Mouse (Mus musculus) heart, embryonic 14.5 days (tissue): ENCODE results near the gene Ncl. TPM values are rescaled to one million over a fixed set of nuclear protein-coding genes. Genes with fewer than 3 reads are reported as not detected.

Experiments used
- ATAC-seq: fragments of 200-750 bp; cut with Nextera tagmentation; 2 replicates; pipeline ENCODE4 v1.8.0; 2017; ENCODE audit warnings: low read depth, moderate TSS enrichment; ENCODE audit not compliant: insufficient number of reproducible peaks, insufficient read depth, low FRiP score
- H3K27ac ChIP-seq, 2 experiments: fragments of 200-500 bp in 1 of 2; fragments of 300-500 bp in 1 of 2; sonication (generic) in 1 of 2; replicated peaks in 1 of 2; 2 replicates each; pipeline ENCODE4 v1.5.1; 2012 to 2014; ENCODE audit warnings: low read depth in 2 of 2, low read length in 2 of 2, control low read depth in 1 of 2, mild to moderate bottlenecking in 1 of 2, mixed read lengths in 1 of 2; ENCODE audit not compliant: control insufficient read depth in 1 of 2, insufficient read depth in 1 of 2
- H3K27me3 ChIP-seq: fragments of 300-500 bp; sonication (generic); 2 replicates; pipeline ENCODE4 v1.6.1; 2014; ENCODE audit warnings: mild to moderate bottlenecking, low read length, control low read depth; ENCODE audit not compliant: control insufficient read depth, insufficient read depth
- H3K36me3 ChIP-seq: fragments of 300-500 bp; sonication (generic); 2 replicates; pipeline ENCODE4 v1.6.1; 2014; ENCODE audit warnings: mild to moderate bottlenecking, control low read depth, low read length, mixed read lengths; ENCODE audit not compliant: control insufficient read depth, insufficient read depth
- H3K4me1 ChIP-seq, 2 experiments: fragments of 200-500 bp in 1 of 2; fragments of 300-500 bp in 1 of 2; sonication (generic) in 1 of 2; 2 replicates each; pipeline ENCODE4 v1.6.1; 2012 to 2014; ENCODE audit warnings: low read length in 2 of 2, control low read depth in 1 of 2, mixed read lengths in 1 of 2; ENCODE audit not compliant: control insufficient read depth in 2 of 2, insufficient read depth in 2 of 2
- H3K4me2 ChIP-seq: fragments of 300-500 bp; sonication (generic); 2 replicates; pipeline ENCODE4 v1.6.1; 2014; ENCODE audit warnings: mild to moderate bottlenecking, low read length
- H3K4me3 ChIP-seq, 2 experiments: fragments of 200-500 bp in 1 of 2; fragments of 300-500 bp in 1 of 2; sonication (generic) in 1 of 2; 2 replicates each; pipeline ENCODE4 v1.5.1; 2012 to 2014; ENCODE audit warnings: low read length in 2 of 2, mild to moderate bottlenecking in 2 of 2, control low read depth in 1 of 2, low read depth in 1 of 2, moderate library complexity in 1 of 2; ENCODE audit not compliant: control insufficient read depth in 1 of 2, insufficient read depth in 1 of 2
- H3K9ac ChIP-seq: fragments of 300-500 bp; sonication (generic); 2 replicates; pipeline ENCODE4 v1.6.1; 2014; ENCODE audit warnings: mild to moderate bottlenecking, low read length
- H3K9me3 ChIP-seq: fragments of 300-500 bp; sonication (generic); 2 replicates; pipeline ENCODE4 v1.6.1; 2016; ENCODE audit warnings: low read length, control low read depth; ENCODE audit not compliant: control insufficient read depth
- WGBS: fragments of 180-500 bp; shearing (Covaris S2); extraction: QIAGEN DNeasy Blood & Tissue Kit; methylation state at CpG from one replicate; pipeline ENCODE4 v1.1.7; 2014; 5-methylcytosine and 5-hydroxymethylcytosine counted together
- polyA plus RNA-seq: library from polyadenylated mRNA; unstranded; fragments of >200 nt; fragmentation: Nextera tagmentation; extraction: Ambion mirVana; gene quantifications from 2 replicates; pipeline ENCODE4 v1.2.1, GENCODE M21; 2014

The Ncl gene
- polyA plus RNA-seq, 1 experiment from 2014 or later = 177 TPM

GRCm38 (mm10) chr1:86348083-86348482 lies 11.1 kb downstream of the Ncl start:
- no peak overlapping the region for H3K4me2 ChIP-seq
- no peak overlapping the region for H3K4me3 ChIP-seq
- H3K4me1 ChIP-seq = no peaks in the 10 kb centered on the region
- H3K9ac ChIP-seq = no peak overlapping the region
- no peak overlapping the region for H3K27ac ChIP-seq
- WGBS = 67% methylated on average over 1 of the region's 1 CpGs
- no peaks in the 10 kb centered on the region for H3K9me3 ChIP-seq
- peaks cover 63% of the 10 kb centered on the region for H3K36me3 ChIP-seq
- no peaks in the 10 kb centered on the region for H3K27me3 ChIP-seq
- no peak for ATAC-seq

- WGBS = 44% methylated on average over 1 of the region's 1 CpGs
- no peaks in the 10 kb centered on the region for H3K9me3 ChIP-seq
- no peak overlapping the region for H3K4me3 ChIP-seq
- no peak overlapping the region for H3K9ac ChIP-seq
- H3K4me2 ChIP-seq = no peak overlapping the region
- no peaks in the 10 kb centered on the region for H3K4me1 ChIP-seq
- H3K36me3 ChIP-seq = peaks cover 59% of the 10 kb centered on the region
- no peak for ATAC-seq
- no peaks in the 10 kb centered on the region for H3K27me3 ChIP-seq
- no peak overlapping the region for H3K27ac ChIP-seq
Observed at GRCm38 (mm10) chr1:86347716-86348045, 11.5 kb downstream of the Ncl start.

DNA sequence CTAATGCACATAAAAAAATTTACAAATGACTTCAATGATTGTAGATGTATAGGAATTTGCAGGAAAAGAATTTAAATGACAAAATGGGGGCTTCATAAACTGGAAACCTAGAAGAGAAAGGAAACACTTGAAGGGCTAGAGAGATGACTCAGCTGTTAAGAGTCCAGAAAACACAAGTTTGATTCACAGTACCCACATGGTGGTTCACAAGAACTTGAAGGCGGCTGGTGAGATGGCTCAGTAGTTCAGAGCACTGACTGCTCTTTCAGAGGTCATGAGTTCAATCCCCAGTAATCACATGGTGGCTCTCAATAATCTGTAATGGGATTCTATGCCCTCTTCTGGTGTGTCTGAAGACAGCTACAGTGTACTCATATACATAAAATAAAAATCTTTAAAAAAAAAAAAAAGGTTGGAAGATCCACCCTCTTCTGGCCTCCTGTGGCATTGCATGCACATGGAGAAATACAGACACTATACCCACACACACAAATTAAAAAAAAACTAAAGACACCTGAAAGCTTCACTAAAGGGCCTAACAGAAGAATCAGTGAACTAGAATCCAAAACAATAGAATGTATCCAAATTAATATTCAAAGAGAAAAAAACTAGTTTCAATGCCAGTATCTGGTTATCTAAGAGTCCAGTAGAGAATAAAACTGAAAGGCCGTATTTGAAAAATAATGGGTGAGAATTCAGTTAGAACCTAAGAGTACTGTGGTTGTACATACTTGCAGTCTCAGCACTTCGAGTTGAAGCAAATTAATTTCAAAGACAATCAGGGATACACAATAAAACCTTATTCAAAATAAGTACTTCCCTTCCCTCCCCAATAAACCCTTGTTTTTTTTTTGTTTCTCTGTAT lies 12.1 kb downstream of the Ncl start:
- H3K4me2 ChIP-seq = no peak overlapping the region
- no peaks in the 10 kb centered on the region for H3K27me3 ChIP-seq
- H3K36me3 ChIP-seq = peaks cover 53% of the 10 kb centered on the region
- no peaks in the 10 kb centered on the region for H3K4me1 ChIP-seq
- no peak for ATAC-seq
- no peak overlapping the region for H3K9ac ChIP-seq
- 91% methylated on average over 3 of the region's 3 CpGs for WGBS
- no peaks in the 10 kb centered on the region for H3K9me3 ChIP-seq
- H3K4me3 ChIP-seq = no peak overlapping the region
- H3K27ac ChIP-seq = no peak overlapping the region

- WGBS = 97% methylated on average over 4 of the region's 4 CpGs
Observed at GRCm38 (mm10) chr1:86345956-86346355, 13.2 kb downstream of the Ncl start.

GRCm38 (mm10) chr1:86345069-86345468 lies 14.1 kb downstream of the Ncl start:
- no peak overlapping the region for H3K4me2 ChIP-seq
- no peaks in the 10 kb centered on the region for H3K4me1 ChIP-seq
- no peaks in the 10 kb centered on the region for H3K27me3 ChIP-seq
- 91% methylated on average over 4 of the region's 4 CpGs for WGBS
- no peak overlapping the region for H3K27ac ChIP-seq
- H3K4me3 ChIP-seq = no peak overlapping the region
- H3K36me3 ChIP-seq = peaks cover 33% of the 10 kb centered on the region
- no peak overlapping the region for H3K9ac ChIP-seq
- ATAC-seq = no peak
- H3K9me3 ChIP-seq = no peaks in the 10 kb centered on the region

More at GRCm38 (mm10) chr1:86345956-86346355, 13.2 kb downstream of the Ncl start:
- H3K27ac ChIP-seq = no peak overlapping the region
- H3K4me3 ChIP-seq = no peak overlapping the region
- ATAC-seq = no peak
- H3K4me2 ChIP-seq = no peak overlapping the region
- H3K4me1 ChIP-seq = no peaks in the 10 kb centered on the region
- no peak overlapping the region for H3K9ac ChIP-seq
- H3K9me3 ChIP-seq = no peaks in the 10 kb centered on the region
- H3K36me3 ChIP-seq = peaks cover 42% of the 10 kb centered on the region
- H3K27me3 ChIP-seq = no peaks in the 10 kb centered on the region

- no peak overlapping the region for H3K4me2 ChIP-seq
- H3K27me3 ChIP-seq = no peaks in the 10 kb centered on the region
- no peak overlapping the region for H3K9ac ChIP-seq
- no peaks in the 10 kb centered on the region for H3K4me1 ChIP-seq
- WGBS = 52% methylated on average over 4 of the region's 4 CpGs
- H3K36me3 ChIP-seq = peaks cover 25% of the 10 kb centered on the region
- no peaks in the 10 kb centered on the region for H3K9me3 ChIP-seq
- no peak overlapping the region for H3K4me3 ChIP-seq
- ATAC-seq = no peak
- no peak overlapping the region for H3K27ac ChIP-seq
Observed at GRCm38 (mm10) chr1:86343969-86344861, 15.0 kb downstream of the Ncl start.

DNA sequence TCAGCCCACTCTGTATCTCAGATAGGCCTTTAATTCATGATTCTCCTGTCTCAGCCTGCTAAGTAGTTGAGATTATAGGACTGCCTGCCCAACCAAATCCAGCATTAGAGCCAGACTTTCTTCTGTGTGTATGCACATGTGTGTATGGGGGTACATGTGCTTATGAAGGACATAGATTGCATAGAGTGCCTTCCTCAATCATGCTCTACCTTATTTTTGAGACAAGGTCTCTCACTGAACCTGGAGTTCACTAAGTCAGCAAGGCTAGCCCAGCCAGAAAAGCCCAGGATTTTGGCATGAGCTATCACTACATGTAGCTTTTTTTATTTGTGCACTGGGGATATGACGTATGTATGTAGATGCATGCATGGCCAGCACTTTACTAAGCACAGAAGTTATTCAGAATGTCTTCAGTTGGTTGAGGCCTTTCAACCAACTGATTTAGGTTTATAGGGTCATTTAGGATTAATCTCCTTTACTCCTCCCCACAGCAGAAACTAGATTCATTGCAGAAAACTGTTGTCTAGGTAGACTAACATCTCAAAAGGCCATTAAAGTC lies 16.0 kb downstream of the Ncl start:
- Histone ChIP-seq H3K4me1 (no peaks in the 10 kb centered on the region), H3K4me3 (no peak overlapping the region), H3K9me3 (no peaks in the 10 kb centered on the region), H3K27ac (no peak overlapping the region), H3K27me3 (no peaks in the 10 kb centered on the region), H3K9ac (no peak overlapping the region), H3K4me2 (no peak overlapping the region), H3K36me3 (peaks cover 14% of the 10 kb centered on the region)
- WGBS = 89% methylated on average over 1 of the region's 1 CpGs
- no peak for ATAC-seq
